Mouse (Mus musculus) fibroblast of lung, adult 2 months (primary cell): ENCODE measurements around the gene Prm2.
"Not testable (repeated sequence)": the region's sequence is repeated elsewhere in the genome, so short reads cannot be mapped to it uniquely, and the experiment has no call there.

Source experiments
- DNase-seq: peaks from one replicate; pipeline ENCODE4 v3.0.0-alpha.2; 2011; ENCODE audit warnings: low read depth

The Prm2 gene

GRCm38 (mm10) chr16:10810376-10810775 lies 14.4 kb upstream of the Prm2 start:
- no peak for DNase-seq

- no peak for DNase-seq
Measured at GRCm38 (mm10) chr16:10805789-10806527, 10.0 kb upstream of the Prm2 start, which contains the start of gene Prm1. Gene Prm1 (minus strand): TSS chr16:10805839.

GRCm38 (mm10) chr16:10802420-10802819 lies 6.5 kb upstream of the Prm2 start:
- DNase-seq, result not testable (repeated sequence)

- DNase-seq, result no peak
Measured at GRCm38 (mm10) chr16:10790702-10791101, 5.2 kb downstream of the Prm2 start, which contains the start of gene Prm3. Gene Prm3 (minus strand): TSS chr16:10790914.

GRCm38 (mm10) chr16:10788866-10789265 lies 7.1 kb downstream of the Prm2 start:
- DNase-seq, result no peak

- DNase-seq, result no peak
Measured at GRCm38 (mm10) chr16:10788271-10788670, 7.7 kb downstream of the Prm2 start, which contains the start of gene Tnp2. Gene Tnp2 (minus strand): TSS chr16:10788660.

- DNase-seq, result no peak
Measured at GRCm38 (mm10) chr16:10787548-10788058, 8.3 kb downstream of the Prm2 start.

GRCm38 (mm10) chr16:10786782-10787547 lies 9.0 kb downstream of the Prm2 start:
- no peak for DNase-seq

- peak; percentile 78 for DNase-seq
Measured at GRCm38 (mm10) chr16:10786288-10786687, 9.6 kb downstream of the Prm2 start.

GRCm38 (mm10) chr16:10785371-10786231 lies 10.3 kb downstream of the Prm2 start, which contains the start of gene Socs1:
Gene Socs1 (minus strand): TSS chr16:10785536.
- DNase-seq, result peak; percentile 85

GRCm38 (mm10) chr16:10784793-10785370 lies 11.1 kb downstream of the Prm2 start:
- DNase-seq, result peak; percentile 70

GRCm38 (mm10) chr16:10783883-10784792 lies 11.8 kb downstream of the Prm2 start:
- DNase-seq, result no peak

- DNase-seq, result no peak
Measured at GRCm38 (mm10) chr16:10783451-10783850, 12.5 kb downstream of the Prm2 start.

GRCm38 (mm10) chr16:10783152-10783434 lies 12.8 kb downstream of the Prm2 start:
- DNase-seq, result no peak

GRCm38 (mm10) chr16:10782377-10783151 lies 13.4 kb downstream of the Prm2 start:
- no peak for DNase-seq

- peak; percentile 33 for DNase-seq
Measured at GRCm38 (mm10) chr16:10781862-10782371, 14.0 kb downstream of the Prm2 start.

- DNase-seq, result no peak
Measured at GRCm38 (mm10) chr16:10780631-10781120, 15.3 kb downstream of the Prm2 start.

- DNase-seq, result no peak
Measured at GRCm38 (mm10) chr16:10777579-10778160, 18.3 kb downstream of the Prm2 start.

- DNase-seq, result no peak
Measured at GRCm38 (mm10) chr16:10776322-10776721, 19.6 kb downstream of the Prm2 start.
